Mouse (Mus musculus) urinary bladder, postnatal 4 days (tissue): Measurements from ENCODE around the gene Nek6.

Source experiments
- DNase-seq, 2 experiments: peaks; one replicate each; pipeline ENCODE4 v3.0.0; 2021 to 2022; ENCODE audit warnings: low spot score in 2 of 2

Gene Nek6

DNA sequence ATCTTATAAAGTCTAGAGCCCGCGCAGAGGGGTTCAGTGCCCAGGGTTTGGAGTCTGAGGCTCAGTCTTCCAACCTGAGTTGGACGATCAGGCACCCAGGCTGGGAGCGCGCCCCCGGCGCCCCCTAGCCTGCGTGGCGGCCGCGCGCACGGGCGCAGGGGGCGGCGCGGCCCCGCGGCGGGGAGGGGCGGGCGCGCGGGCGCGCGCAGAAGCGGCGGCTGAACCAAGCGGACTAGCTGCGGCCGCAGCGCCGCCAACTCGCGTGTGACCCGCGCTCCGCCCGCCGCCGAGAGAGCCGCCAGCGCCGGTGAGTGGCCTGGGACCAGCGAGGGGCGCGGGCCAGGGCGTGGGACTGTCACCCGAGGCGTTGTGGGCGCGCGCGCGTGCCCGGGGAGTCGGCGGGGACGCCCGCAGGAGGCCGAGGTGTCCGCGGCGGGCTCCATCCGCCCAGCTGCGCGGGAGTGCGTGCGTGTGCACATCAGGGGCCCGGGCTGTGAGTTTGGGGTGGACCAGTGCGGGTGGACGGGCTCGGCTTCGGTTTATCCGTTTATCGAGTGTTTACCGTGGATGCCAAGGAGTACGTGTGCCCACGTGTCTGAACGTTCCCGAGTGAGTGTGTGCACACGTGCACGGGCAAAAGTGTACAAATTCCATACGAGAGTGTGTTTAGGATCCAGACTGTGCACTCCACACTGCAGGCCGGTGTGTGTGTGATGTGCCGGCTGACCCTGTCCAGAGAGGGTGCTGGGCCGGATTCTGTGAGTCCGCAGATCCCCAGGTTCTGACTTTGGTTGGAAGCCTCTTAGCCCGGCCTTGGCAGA lies at the start of gene Nek6:
TSS of gene Nek6 (plus strand) at position 157 of the 821 bp plus-strand sequence.
- peak in 1 of 2 experiments; percentile 67 for DNase-seq

DNA sequence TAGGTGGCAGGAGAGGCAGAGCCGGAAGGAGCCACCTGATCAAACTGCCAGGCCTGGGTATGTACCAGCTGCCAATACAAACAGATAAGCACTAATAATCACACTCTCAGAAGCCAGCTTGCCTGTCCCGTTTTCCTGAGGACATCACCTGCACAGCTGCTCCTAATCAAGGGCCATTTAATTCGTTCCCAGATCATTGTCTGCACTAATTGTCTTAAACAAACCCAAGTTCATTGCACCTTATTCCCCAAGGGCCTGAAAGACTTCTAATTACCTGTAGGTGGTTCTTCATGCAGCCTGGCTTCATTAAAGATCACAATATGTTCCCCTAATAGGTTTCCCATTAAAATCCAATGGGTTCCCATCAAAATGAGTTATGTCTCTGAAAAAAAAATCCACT lies 49.1 kb upstream of the Nek6 start:
- DNase-seq: no peak

DNA sequence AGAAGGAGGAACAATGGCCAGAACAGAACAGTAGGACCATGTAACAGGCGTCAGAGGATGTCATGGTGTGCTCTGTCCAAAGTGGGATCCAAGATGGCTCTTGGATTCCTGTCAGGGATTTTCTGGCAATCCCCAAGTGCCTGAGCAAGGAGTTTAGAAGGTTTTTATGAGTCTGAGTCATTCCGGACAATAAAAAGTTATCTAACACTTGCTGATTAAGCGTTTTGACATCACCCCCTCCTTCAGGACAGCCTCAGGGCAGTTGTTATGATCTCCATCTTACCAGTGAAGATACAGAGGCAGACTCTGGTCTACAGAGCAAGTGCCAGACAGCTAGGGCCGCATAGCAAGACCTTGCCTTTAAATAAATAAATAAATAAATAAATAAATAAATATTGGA lies 42.6 kb upstream of the Nek6 start:
- no peak for DNase-seq

DNA sequence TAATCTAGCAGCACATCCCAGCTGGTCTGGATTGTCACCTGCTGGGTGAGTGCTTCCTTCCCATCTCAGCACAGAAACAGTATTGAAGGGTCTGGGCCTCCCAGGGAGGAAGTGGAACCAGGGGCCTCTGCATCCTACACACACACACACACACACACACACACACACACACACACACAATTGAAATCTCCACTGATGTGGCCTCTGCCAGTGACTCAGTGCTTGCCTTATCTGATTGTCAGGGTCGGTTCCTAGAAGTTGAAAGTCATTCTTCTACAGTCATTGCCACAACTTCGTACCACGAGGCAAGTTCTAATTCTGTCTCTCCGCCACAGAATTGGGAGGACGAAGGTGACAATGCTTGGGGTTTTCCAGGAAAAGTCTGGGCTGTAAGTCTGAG lies 39.7 kb upstream of the Nek6 start:
- DNase-seq: no peak

DNA sequence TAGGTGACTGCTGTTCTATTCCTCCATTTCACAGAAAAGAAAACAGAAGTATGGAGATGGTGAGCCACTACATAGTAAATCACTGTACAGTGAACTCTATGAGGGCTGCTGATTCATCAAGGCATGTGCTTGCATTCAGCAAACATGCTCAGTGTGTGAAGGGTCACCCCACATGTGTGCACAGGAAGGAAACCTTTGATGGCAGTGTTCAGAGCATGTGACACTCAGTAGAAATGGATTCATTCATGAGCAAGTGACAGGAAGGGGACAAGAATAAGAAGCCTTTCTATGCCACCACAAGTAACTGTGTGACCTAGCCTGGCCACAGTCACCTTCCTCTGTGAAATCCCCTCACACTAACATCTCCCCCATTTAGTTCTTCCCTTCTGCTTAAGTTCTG lies 38.6 kb upstream of the Nek6 start:
- no peak for DNase-seq

DNA sequence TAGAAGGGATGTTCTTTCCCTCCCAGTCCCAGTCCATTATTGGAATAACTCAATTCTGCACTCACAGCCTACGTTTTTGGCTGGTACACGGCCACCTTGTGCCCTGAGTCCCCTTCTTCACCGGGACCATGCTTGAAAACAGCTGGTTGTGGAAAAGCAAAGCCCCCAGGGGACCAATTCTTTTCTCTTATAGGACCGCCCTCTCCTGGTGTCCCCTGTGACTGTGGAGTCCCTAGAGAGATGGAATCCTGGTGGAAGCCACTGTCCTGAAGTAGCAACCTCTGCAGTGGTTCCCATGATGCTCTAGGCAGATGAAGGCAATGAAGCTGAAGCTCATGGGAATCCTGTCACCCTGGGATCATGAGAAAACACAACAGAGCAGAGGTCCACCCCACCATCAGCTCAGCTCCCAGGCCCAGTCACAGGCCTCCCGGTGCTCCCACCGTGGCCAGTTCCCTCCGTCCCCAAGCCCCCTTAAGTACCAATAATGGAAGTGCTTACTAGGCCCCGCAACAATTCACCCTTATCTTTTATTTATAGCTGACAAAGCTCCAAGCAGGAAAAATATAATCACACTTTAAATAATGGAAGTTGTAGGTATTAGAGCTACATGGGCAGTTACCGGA lies 34.5 kb upstream of the Nek6 start:
- no peak for DNase-seq

DNA sequence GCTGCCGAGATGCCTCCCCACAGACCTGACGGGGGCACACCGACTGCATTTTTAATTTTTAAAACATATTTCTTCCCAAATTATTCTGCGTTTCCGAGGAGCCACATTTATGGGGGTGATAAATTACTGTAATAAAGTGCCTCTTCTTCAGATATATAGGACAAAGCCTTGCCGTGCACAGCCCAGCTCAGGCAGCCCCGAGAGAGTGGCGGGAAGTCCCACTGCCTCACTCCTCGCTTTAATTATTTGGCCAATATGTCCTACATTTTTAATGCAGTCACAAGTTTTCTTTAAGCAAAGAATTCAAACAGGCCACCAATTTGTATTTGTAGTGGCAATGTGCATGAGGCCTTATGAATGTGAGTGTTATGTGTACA lies 34.0 kb upstream of the Nek6 start:
- DNase-seq: no peak

DNA sequence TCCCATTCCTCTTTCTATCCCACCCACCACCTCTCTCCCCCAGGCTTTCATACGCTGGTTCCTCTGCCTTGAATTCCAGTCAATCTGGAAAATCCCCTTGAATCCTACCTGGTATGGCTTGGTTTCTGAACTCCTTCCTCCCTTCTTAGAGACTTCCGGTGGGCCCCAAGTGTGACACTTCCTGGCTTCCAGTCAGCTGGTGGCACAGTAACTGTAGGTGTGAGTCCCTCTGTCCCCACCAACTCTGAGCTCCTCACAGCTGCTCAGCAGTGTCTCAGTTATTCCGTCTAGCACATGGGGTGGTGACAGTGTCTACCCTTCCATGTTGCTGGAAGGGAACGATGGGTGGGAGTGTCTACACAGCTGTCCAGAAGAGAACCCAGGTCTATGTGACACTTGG lies 32.8 kb upstream of the Nek6 start:
- no peak for DNase-seq

DNA sequence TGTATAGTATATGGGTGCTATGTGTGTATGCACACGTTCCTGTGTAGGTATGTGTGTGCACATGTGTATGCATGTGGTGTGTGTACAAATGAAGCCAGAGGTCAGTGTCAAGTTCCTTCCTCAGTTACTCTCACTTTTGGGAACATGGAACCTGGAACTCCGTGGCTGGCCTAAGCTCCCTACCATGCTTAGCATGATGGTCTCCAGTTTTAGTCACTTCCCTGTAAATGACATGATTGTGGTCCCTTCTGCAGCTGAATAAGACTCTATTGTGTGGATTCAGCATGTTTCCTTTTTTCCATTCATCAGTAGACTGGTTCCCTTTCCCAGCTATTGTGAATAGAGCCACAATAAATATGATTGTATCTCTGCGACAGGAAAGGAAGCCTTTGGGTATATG lies 31.9 kb upstream of the Nek6 start:
- no peak for DNase-seq

DNA sequence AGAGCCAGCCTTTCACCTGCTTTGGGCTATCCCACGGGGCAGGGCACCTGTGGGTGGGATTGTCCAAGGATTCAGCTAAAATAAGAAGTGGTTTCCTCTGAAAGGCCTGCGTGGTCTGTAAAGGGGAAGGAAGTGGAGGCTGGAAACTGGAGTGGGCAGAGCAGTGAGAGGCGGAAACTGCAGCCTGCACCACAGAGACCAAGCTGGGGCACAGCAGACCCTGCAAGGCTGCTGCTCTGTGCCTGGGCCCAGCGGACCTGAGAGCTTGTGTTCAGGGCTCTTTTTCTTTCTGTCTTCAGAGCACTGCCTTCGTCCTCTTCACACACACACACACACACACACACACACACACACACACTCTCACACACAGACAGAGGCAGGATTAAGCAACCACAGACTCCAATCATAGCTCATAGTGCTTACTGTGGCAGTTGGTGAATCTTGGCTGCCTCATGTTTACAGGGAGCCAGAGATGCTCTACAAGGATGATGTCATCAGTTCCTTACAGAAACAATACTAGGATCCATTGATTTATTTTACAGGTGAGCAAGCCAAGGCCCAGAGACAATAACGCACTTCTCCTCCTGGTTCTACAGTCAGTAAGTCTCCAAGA lies 30.2 kb upstream of the Nek6 start:
- DNase-seq: no peak

DNA sequence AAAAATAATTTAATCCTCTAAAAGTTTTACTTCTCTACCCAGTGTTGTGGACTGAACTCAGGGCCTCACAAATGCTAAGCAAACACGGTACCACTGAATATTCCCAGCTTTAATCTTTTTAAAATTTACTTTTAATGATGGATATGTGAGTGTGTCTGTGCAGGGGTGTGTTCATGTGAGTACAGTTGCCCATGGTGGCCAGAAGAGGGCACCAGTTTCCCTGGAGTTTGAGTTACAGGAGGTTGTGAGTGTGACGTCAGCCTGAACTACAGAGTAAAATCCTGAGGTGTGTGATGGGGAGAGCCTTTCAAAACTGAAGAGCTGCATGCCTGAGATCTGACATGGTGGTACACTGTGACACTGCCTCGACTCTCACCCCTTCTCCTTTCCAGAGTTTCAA lies 29.3 kb upstream of the Nek6 start:
- DNase-seq: no peak

DNA sequence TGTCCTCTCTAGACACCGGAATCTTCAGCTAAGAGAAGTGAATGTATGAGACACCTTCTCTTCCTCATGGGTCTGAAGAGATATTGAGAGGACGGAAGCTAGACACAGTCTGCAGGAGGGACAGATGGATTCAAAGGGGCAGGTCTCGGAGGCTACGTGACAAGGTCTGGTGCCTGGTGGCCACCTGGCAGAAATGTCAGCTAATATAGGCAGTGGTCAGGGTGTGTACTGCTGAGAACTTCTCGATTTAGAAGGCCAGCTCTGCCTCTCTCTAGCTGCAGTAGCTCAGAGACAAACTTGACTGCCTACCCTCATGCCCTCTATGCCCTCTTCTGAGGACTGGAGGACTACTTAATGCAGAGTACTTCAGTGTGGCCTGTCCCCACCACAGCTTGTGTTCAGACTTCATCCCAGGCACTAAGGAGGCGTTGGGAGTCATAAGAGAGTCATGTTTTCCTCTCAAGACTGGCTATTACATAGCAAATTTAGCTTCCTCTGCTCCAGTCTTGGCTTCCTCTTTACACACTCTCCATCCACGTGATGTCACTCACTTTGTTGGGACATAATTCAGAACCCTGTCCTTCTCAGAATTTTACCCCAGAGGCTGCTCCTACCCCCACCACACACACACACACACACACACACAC lies 28.3 kb upstream of the Nek6 start:
- DNase-seq: no peak

DNA sequence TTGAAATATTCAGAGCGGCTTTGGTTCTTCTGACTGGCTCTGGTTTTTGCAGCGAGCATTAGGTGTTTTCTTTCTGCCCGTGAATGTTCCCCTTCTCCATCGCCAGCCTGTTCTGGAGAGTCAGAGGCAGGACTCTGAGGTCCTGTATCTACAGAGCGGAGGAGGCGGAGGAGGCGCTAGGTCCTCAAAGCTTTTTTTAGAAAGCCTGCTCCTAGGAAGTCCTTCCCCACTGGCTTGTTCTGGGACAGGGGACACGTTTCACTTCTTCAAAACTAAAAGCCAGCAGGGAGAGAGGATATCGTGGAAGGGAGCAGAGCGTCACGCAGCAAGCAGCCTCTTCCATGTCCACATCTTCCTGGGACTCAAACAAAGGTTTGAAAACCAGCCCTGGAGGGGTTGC lies 26.9 kb upstream of the Nek6 start:
- no peak for DNase-seq

DNA sequence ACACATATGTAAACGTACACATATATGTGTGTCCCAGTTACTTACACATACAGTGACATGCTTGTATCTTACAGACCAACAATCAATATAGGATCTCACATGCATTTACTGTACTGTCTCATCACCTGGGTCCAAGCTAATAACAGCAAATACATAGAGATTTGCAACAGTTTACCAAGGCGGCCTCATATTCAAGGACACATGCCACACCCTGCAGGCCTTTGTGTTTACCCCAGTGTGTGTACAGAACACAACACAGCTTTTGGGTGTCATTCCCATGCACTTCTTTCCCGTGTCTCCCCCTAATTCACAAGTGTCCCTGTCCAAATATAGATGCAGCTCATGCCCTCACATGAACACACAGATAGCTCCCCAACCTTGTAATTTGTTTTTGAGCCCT lies 26.0 kb upstream of the Nek6 start:
- no peak for DNase-seq

DNA sequence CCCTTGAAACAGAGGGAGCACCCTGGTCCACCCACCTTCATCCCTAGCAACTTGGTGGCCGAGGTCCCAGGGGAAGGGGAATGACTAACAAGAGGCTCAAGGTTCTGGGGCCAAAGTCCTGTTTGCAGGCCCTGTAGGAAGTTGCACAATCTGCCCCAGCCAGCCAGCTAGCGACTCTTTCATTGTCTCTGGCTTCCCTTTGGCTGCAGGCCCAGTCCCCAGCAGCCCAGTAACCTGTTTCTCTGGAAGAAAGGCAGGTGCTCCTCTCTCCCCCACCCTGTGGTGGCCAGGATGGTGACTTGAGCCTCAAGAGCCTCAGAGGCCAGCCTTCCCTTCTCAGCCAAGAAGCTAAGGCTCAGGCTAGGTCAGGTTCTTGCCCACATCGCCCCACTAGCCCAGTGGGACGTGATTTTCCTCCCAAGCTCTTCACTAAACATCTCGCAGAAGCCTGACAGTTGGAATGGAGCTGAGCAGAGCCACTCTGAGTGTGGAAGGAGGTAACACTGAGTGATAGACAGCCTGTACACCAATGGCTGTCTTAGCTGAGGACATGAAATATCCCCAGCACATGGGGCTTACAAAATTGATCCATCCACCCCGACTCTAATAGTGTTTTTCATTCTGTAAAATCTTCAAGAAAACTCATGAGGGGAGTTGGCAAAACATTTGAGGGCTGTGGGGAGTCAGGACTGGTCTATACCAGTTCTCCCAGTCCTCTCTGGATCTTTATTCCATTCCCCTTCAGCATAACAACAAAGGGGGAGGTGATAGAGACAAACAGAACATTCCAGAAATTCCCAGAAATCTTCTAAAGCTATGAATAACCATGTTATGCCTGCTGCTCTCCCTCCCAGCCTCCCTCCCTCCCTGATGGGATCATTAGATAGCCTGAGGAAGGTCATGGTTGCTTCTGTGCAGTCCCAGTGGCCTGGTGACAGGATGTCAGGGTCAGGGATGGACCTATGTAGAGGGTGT lies 25.2 kb upstream of the Nek6 start:
- peak; percentile 57 to 70 for DNase-seq

DNA sequence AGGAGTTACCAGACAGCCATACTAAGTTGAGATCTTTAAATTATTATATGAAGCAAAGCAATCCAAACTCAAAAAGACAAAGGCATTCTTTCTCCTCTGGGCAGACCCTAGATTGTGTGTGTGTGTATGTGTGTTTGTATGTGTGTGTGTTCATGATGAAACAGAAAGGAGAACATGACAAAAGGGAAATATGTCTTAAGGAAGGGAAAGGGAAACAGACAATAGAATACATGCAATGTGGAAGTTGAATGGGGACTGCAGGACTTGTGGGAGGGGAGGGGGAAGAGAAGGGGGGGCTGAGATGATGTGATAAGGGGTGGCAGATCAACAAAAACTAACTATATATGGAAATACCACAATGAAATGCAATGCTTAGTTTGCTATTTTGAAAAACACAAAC lies 13.8 kb upstream of the Nek6 start:
- no peak for DNase-seq

DNA sequence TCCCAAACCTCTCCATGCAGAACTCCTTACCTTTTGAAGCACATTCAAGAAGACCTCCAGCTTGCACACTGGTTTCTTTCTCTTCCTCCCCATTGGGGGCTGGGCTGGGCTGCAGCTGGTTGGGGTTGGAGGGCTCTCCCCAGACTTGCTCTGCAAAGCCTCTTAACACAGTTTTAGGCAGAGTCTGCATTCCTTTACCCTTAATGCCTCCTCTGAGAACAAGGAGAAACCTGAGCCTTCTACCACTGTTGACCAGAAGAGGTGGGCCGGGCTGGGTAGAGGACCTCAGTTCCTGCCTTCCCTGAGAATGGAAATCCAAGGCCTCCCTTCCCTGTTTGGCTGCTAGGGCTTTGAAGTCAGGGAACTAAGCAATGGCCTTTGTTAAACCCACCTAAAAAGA lies 9.8 kb upstream of the Nek6 start:
- no peak for DNase-seq

DNA sequence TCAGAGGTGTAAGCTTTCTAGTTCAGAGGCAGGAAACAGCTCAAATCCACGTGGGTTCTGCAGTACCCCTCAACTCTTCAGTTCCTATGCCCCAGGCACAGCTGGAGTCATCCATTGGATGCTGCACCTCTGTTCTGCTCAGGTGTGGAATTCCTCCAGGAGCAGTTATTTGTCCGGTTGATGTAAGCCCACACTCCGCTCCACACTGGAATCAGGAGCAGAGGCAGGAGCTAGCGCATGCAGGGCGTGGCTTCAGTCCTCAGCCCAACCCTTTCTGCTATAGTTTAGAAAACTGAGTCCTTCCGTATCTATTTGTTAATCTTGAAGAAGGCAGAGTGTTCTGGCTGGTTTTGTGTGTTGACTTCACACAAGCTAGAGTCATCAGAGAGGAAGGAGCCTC lies 9.3 kb upstream of the Nek6 start:
- no peak for DNase-seq

DNA sequence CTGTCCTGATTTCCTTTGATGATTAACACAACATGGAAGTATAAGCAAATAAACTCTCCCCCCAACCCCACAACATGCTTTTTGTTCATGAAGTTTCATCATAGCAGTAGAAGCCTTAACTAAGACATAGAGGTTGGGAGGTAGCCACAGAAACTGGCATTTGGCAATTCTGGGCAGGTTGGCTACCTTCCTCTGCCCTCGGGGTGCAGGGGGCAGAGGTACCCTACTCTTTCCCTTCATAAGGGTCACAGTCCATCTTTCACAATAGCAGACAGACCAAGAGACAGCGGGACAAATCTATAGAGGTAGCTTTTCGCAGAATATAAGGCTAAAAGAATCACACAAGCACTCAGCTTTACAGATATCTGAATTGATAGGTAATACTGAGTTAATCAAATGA lies 8.7 kb upstream of the Nek6 start:
- DNase-seq: no peak

DNA sequence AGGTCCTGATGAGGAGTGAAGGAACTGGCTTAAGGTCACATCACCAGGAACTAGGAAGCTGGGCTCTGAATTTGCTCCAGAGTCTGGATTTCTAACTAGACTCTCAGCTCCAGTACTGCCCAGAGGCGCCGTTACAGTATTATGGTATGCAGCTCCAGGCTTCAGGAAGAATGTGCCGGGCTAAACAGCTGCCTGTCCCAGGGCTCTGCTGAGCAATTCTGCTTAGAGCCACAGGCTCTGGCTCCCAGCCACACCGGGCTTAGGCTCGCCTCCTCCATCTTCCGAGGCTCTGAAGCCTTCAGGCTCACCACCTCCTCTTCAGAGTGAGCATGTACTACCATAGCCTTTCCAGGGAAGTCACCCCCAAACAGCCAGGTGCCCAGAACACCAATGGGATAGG lies 7.1 kb upstream of the Nek6 start:
- DNase-seq: no peak

DNA sequence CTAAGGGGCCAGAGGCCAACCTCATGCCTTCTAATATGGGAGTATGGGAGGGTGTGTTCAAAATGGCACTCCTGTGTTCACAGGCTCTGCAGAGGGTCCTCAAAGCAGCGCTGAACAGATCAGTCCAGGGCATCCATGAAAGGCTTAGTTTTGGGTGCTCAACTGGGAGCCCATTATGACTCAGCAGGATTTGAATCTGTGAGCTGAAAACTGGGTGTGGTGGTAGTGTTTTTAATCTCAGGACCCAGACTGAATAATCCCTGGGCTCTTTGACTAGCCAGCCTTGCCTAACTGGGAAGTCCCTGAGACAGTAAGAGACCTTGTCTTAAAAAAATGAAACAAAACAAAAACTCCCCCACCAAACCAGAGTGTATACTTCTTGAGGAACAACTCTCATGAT lies 4.3 kb upstream of the Nek6 start:
- DNase-seq: no peak
